Mouse (Mus musculus): ENCODE measurements around the gene Ugt1a2.

DNA sequence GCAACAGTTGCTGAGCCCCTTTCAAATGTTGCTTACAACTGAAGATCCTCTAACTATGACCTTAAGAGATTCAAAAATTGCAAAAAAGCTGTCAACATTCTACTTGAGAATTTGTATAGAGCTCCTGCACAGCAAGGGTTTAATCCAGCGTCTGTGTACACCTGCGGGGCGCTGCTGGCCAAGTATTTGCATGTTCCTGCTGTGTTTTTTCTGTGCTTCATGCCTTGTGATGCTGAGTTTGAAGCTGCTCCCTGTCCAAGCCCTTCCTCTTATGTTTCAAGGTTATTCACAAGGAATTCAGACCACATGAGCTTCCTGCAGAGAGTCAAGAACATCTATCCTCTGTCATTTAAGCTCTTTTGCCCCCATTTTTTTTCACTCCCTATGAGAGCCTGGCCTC lies 8.3 kb upstream of the Ugt1a2 start:
- TF ChIP-seq POLR2A (IDR thresholded peaks at IDR 0.05; ENCODE audit: borderline replicate concordance, low read depth, low read length) (no peak), CTCF (IDR thresholded peaks at IDR 0.05; ENCODE audit: low read depth, low read length) (no peak)
